Mouse (Mus musculus) ES-E14 (cell line): Measurements from ENCODE around the gene Paqr7.

Experiments used
- CHD2 ChIP-seq: IDR thresholded peaks from 2 replicates; pipeline ENCODE4 v1.6.1; 2014; ENCODE audit warnings: mild to moderate bottlenecking, low read depth, low read length, inconsistent platforms
- MAFK ChIP-seq: IDR thresholded peaks from 2 replicates; pipeline ENCODE4 v1.6.1; 2014; ENCODE audit warnings: mild to moderate bottlenecking, low read depth, low read length, inconsistent platforms; ENCODE audit not compliant: insufficient read depth

DNA sequence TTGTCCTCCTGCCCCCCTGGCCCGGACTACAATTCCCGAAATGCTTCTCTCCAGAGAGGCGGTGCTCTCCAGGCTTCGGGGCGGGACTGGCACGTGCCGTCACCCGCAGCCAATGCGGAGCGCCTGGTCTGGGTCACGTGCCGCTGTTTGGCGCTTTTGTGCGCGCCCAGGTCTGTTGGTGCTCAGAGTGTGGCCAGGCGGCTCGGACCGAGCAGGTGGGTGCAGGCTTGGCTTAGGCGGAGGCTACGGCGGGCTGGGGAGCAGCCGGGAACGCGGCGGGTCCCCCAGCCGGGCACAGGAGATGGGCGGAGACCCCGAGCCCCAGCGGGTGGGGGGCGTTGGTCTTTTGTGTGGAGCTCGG lies 28.3 kb upstream of the Paqr7 start, which contains the start of gene Stmn1:
- TF ChIP-seq CHD2 (no peak), MAFK (no peak)
